In genomic region chr11:6951361-6951760, GRCm38 (mm10) we compare ENCODE assay signal across 13 mouse cellular contexts.
"Had no signal": no experiment of that assay in that cellular context is flagged by ENCODE, and none has a peak within 500 bp of the region (broad histone marks: within the 10 kb centered on the region; RNA-seq: fewer than 3 reads in every experiment).

No protein-coding gene starts in this region.

- H3K4me3 ChIP-seq: limb, embryonic 10.5 days; liver, embryonic 15.5 days; midbrain, embryonic 10.5 days; myocyte; neural tube, embryonic 15.5 days had no signal

- H3K27me3 ChIP-seq: liver, embryonic 15.5 days; neural tube, embryonic 15.5 days had no signal

- H3K27ac ChIP-seq: limb, embryonic 10.5 days; liver, embryonic 15.5 days; midbrain, embryonic 10.5 days; neural tube, embryonic 15.5 days had no signal

- ATAC-seq: lung, postnatal 0 days had no signal

- DNase-seq: kidney, postnatal 14 days; lung, adult 2 months; lung, postnatal 4 days; midbrain, embryonic 14.5 days; right cerebral cortex, adult 18-20 months; right cerebral cortex, postnatal 25 days; thymus, postnatal 4 days had no signal

- H3K4me1 ChIP-seq: limb, embryonic 10.5 days; liver, embryonic 15.5 days; midbrain, embryonic 10.5 days had no signal
